17 mouse cellular contexts compared by ENCODE assay signal in genomic region chr11:120002634-120003220, GRCm38 (mm10).
"Had no signal": no experiment of that assay in that cellular context is flagged by ENCODE, and none has a peak within 500 bp of the region (broad histone marks: within the 10 kb centered on the region; RNA-seq: fewer than 3 reads in every experiment).

No protein-coding gene starts in this region.

- H3K27ac ChIP-seq: kidney, postnatal 0 days; limb, embryonic 12.5 days; limb, embryonic 15.5 days; liver, embryonic 14.5 days; lung, embryonic 15.5 days; midbrain, embryonic 10.5 days; midbrain, embryonic 13.5 days had no signal

- DNase-seq: kidney, postnatal 25 days; left cerebral cortex, postnatal 4 days; lung, adult 18-20 months; lung, postnatal 10 days; lung, postnatal 36 days; thymus, adult 18-20 months; thymus, postnatal 36 days had no signal

- ATAC-seq: midbrain, embryonic 13.5 days; midbrain, embryonic 16.5 days had no signal

- H3K4me3 ChIP-seq: limb, embryonic 12.5 days; limb, embryonic 15.5 days; lung, embryonic 15.5 days; megakaryocyte, embryonic 14.5 days; midbrain, embryonic 10.5 days; midbrain, embryonic 13.5 days; myocyte had no signal
